In the genomic region with DNA sequence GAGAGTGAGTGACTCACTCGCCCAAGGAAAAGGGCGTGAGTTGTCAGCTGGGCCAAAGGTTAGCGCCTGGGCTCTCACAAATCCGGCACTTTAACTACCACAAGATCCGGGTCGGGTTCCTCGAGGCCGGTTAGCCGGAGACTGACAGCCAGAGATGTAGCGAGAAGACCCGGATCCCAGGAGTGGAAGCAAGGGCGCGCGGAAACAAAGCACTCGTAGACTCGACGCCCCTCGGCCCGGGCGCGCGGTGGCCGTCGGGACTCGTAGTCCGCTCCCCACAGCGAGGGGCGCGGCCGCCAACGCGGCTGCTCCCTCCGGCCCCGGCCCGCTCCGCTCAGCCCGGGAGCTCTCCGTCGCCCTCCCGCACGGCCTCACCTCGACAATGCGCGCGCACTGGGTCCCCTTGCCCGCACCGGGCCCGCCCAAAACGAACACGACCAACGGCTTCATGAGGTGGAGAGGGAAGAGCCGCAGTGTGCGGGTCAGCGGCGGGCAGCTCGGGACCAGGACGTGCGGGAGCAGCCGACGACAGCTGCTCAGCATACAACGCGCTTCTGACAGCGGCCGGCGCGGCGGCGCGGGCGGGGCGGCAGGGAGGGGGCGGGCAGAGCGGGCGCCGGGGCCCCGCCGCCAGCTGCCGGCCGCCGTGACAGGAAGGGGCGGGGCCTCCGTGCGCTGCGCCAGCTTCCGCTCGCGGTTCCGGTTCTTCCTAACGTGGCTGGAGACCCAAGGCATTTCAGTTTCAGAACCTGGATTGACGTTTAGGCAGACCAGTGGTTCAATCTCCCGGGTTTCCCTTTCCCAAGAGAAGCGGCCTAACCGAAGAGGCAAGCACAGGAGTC, we compare ENCODE assay signal across 8 mouse cellular contexts. TPM values are rescaled to one million over a fixed set of nuclear protein-coding genes. Genes with fewer than 3 reads are reported as not detected.
DNase-seq lines count a peak whose midpoint lies in the region; ATAC-seq and TF ChIP-seq lines count a peak whose summit lies in the region.

Cmpk1 (minus strand) TSS at position 651 of the 842 bp plus-strand sequence.

- H3K9me3 ChIP-seq in G1E (replicated peaks), result no peaks in the 10 kb centered on the region
- H3K9me3 ChIP-seq in forebrain, embryonic 16.5 days (ENCODE audit: control insufficient read depth, low read length), result no peaks in the 10 kb centered on the region
- H3K9me3 ChIP-seq in liver, postnatal 0 days (ENCODE audit: low read length), result no peaks in the 10 kb centered on the region
- H3K9me3 ChIP-seq in neural tube, embryonic 14.5 days (ENCODE audit: control insufficient read depth, low read length), result no peaks in the 10 kb centered on the region

- 0% methylated on average over 83 of the region's 93 CpGs for WGBS in forebrain, embryonic 16.5 days
- WGBS in liver, postnatal 0 days (ENCODE audit: insufficient replicate concordance), result 1% methylated on average over 77 of the region's 93 CpGs
- under 1% methylated on average over 76 of the region's 93 CpGs for WGBS in neural tube, embryonic 14.5 days

- peak; percentile 67 for DNase-seq in G1E (ENCODE audit: low spot score)
- peak; percentile 84 for DNase-seq in cerebellum, adult 11-12 months
- peak; percentile 78 for DNase-seq in heart, postnatal 25 days (ENCODE audit: low spot score)
- DNase-seq in layer of hippocampus, adult 11-12 months (ENCODE audit: low spot score), result peak; percentile 82
- peak; percentile 90 for DNase-seq in liver, postnatal 0 days

- peaks cover 11% of the 10 kb centered on the region for H3K36me3 ChIP-seq in G1E (replicated peaks)
- no peaks in the 10 kb centered on the region for H3K36me3 ChIP-seq in forebrain, embryonic 16.5 days (ENCODE audit: control insufficient read depth, insufficient read depth)
- H3K36me3 ChIP-seq in liver, postnatal 0 days (replicated peaks; ENCODE audit: insufficient read depth, low read length), result no peaks in the 10 kb centered on the region
- H3K36me3 ChIP-seq in neural tube, embryonic 14.5 days (ENCODE audit: control insufficient read depth, insufficient read depth, low read length), result no peaks in the 10 kb centered on the region
- H3K36me3 ChIP-seq in testis, adult 2 months (ENCODE audit: control insufficient read depth, insufficient read depth, low read length), result no peaks in the 10 kb centered on the region

- H3K4me1 ChIP-seq in G1E (ENCODE audit: insufficient read depth, low read depth, low read length), result peaks cover 30% of the 10 kb centered on the region
- H3K4me1 ChIP-seq in forebrain, embryonic 16.5 days (replicated peaks; ENCODE audit: control insufficient read depth, insufficient read depth, low read length), result peaks cover 10% of the 10 kb centered on the region
- peaks cover 16% of the 10 kb centered on the region for H3K4me1 ChIP-seq in liver, postnatal 0 days (ENCODE audit: insufficient read depth)
- H3K4me1 ChIP-seq in neural tube, embryonic 14.5 days (ENCODE audit: control insufficient read depth, insufficient read depth, low read length), result peaks cover 6% of the 10 kb centered on the region; the same call in 1 of the 2 replicates
- H3K4me1 ChIP-seq in testis, adult 2 months (ENCODE audit: control insufficient read depth, insufficient read depth, low read length), result no peaks in the 10 kb centered on the region; the same call in 1 of the 2 replicates

- peak within 1 kb of the TSS; percentile 99 for H3K9ac ChIP-seq in forebrain, embryonic 16.5 days (replicated peaks; ENCODE audit: low read depth, low read length)
- H3K9ac ChIP-seq in liver, postnatal 0 days (replicated peaks), result peak within 1 kb of the TSS; percentile 95
- H3K9ac ChIP-seq in neural tube, embryonic 14.5 days (replicated peaks; ENCODE audit: low read depth, low read length), result peak within 1 kb of the TSS; percentile 93

- intact Hi-C loops in heart, postnatal 25 days (cut with DNase I), result no loop called here

- ATAC-seq in G1E (ENCODE audit: extremely low read depth, insufficient number of reproducible peaks, low FRiP score, poor library complexity, severe bottlenecking), result peak; percentile 64
- peak; percentile 97 for ATAC-seq in forebrain, embryonic 16.5 days
- peak; percentile 95 for ATAC-seq in liver, postnatal 0 days
- ATAC-seq in neural tube, embryonic 14.5 days (ENCODE audit: low read depth), result peak; percentile 97

- H3K27me3 ChIP-seq in G1E (ENCODE audit: insufficient read depth, low read length), result no peaks in the 10 kb centered on the region
- H3K27me3 ChIP-seq in forebrain, embryonic 16.5 days (replicated peaks; ENCODE audit: control insufficient read depth, insufficient read depth, low read length), result no peaks in the 10 kb centered on the region
- no peaks in the 10 kb centered on the region for H3K27me3 ChIP-seq in liver, postnatal 0 days (ENCODE audit: insufficient read depth, low read length)
- no peaks in the 10 kb centered on the region for H3K27me3 ChIP-seq in neural tube, embryonic 14.5 days (ENCODE audit: control insufficient read depth, insufficient read depth, low read length)
- no peaks in the 10 kb centered on the region for H3K27me3 ChIP-seq in testis, adult 2 months (ENCODE audit: control insufficient read depth, insufficient read depth, low read length)

- H3K27ac ChIP-seq in forebrain, embryonic 16.5 days (ENCODE audit: low read length), result peak within 1 kb of the TSS; percentile 100
- H3K27ac ChIP-seq in liver, postnatal 0 days (ENCODE audit: low read depth), result peak within 1 kb of the TSS; percentile 100
- H3K27ac ChIP-seq in neural tube, embryonic 14.5 days (ENCODE audit: low read depth, low read length), result peak within 1 kb of the TSS; percentile 100
- H3K27ac ChIP-seq in testis, adult 2 months (ENCODE audit: control insufficient read depth, insufficient read depth, low read depth, low read length), result peak within 1 kb of the TSS; percentile 94

- H3K4me2 ChIP-seq in forebrain, embryonic 16.5 days (ENCODE audit: low read length), result peak within 1 kb of the TSS; percentile 65
- H3K4me2 ChIP-seq in liver, postnatal 0 days (ENCODE audit: low read depth, low read length), result peak within 1 kb of the TSS; percentile 84
- H3K4me2 ChIP-seq in neural tube, embryonic 14.5 days (ENCODE audit: low read depth, low read length), result peak within 1 kb of the TSS; percentile 47

- TF ChIP-seq EP300 in liver, postnatal 0 days (IDR thresholded peaks at IDR 0.05; ENCODE audit: low read depth), result no peak

- TF ChIP-seq POLR2A in testis, adult 2 months (IDR thresholded peaks at IDR 0.05; ENCODE audit: control insufficient read depth, low read depth, low read length), result peak; percentile 47; the same call in 1 of the 2 replicates

- TF ChIP-seq CTCF in G1E (IDR thresholded peaks at IDR 0.05; ENCODE audit: low read depth, low read length), result no peak
- no peak for TF ChIP-seq CTCF in liver, postnatal 0 days (IDR thresholded peaks at IDR 0.05; ENCODE audit: low read depth)
- no peak for TF ChIP-seq CTCF in testis, adult 2 months (IDR thresholded peaks at IDR 0.05; ENCODE audit: control insufficient read depth, insufficient read depth, insufficient replicate concordance, low read depth, low read length)

- peak within 1 kb of the TSS; percentile 95 for H3K4me3 ChIP-seq in G1E (ENCODE audit: low read depth, low read length)
- H3K4me3 ChIP-seq in forebrain, embryonic 16.5 days (replicated peaks; ENCODE audit: low read length), result peak within 1 kb of the TSS; percentile 80
- peak within 1 kb of the TSS; percentile 91 for H3K4me3 ChIP-seq in liver, postnatal 0 days (ENCODE audit: low read depth, low read length)
- peak within 1 kb of the TSS; percentile 83 for H3K4me3 ChIP-seq in neural tube, embryonic 14.5 days (ENCODE audit: low read depth, low read length)
- H3K4me3 ChIP-seq in testis, adult 2 months (ENCODE audit: control insufficient read depth, low read depth, low read length), result peak within 1 kb of the TSS; percentile 89

RNA-seq across cellular contexts. Expression of gene Cmpk1, which starts in this region (rescaled TPM):
- 27.8 and 47.3 TPM in 2 replicates for total RNA-seq in G1E (2014; fragmentation: Nextera tagmentation)
- total RNA-seq in G1E (2017), result 104 and 132 TPM in 2 replicates
- 39.9 TPM in 2 replicates for polyA plus RNA-seq in G1E (2012)
- 160 and 185 TPM in 2 replicates for polyA plus RNA-seq in forebrain, embryonic 16.5 days (2015; fragmentation: Nextera tagmentation; extraction: Ambion mirVana)
- 10 to 100 TPM; 34.2 to 39.8 TPM for total RNA-seq in heart, postnatal 25 days (2021)
- polyA plus RNA-seq in liver, postnatal 0 days (2015; fragmentation: Nextera tagmentation; extraction: Ambion mirVana), result 59.9 and 67.8 TPM in 2 replicates
- 207 and 221 TPM in 2 replicates for polyA plus RNA-seq in neural tube, embryonic 14.5 days (2014; fragmentation: Nextera tagmentation; extraction: Ambion mirVana)
- 2.4 and 2.8 TPM in 2 replicates for polyA plus RNA-seq in testis, adult 2 months (2012; rRNA removed)

Comparison
In these comparisons a context has a peak if more than half of its experiments do, and no peak if none do; other contexts are left out.
1. Peak in every context shown above with its lines: DNase-seq, ATAC-seq, H3K4me3 ChIP-seq and H3K27ac ChIP-seq.
2. RNA of gene Cmpk1 (polyA plus RNA-seq): 207 to 221 TPM in neural tube, embryonic 14.5 days, 160 to 185 TPM in forebrain, embryonic 16.5 days, 59.9 to 67.8 TPM in liver, postnatal 0 days and 39.9 TPM in G1E; 2.4 to 2.8 TPM in testis, adult 2 months; every median in the first group is over 10 times any median in the second.